Mouse (Mus musculus): ENCODE results near the gene Ccar1. TPM values are rescaled to one million over a fixed set of nuclear protein-coding genes. Genes with fewer than 3 reads are reported as not detected.

Ccar1 gene
- 122 and 136 TPM in 2 replicates for polyA plus RNA-seq (2014; fragmentation: Nextera tagmentation; extraction: Ambion mirVana)

DNA sequence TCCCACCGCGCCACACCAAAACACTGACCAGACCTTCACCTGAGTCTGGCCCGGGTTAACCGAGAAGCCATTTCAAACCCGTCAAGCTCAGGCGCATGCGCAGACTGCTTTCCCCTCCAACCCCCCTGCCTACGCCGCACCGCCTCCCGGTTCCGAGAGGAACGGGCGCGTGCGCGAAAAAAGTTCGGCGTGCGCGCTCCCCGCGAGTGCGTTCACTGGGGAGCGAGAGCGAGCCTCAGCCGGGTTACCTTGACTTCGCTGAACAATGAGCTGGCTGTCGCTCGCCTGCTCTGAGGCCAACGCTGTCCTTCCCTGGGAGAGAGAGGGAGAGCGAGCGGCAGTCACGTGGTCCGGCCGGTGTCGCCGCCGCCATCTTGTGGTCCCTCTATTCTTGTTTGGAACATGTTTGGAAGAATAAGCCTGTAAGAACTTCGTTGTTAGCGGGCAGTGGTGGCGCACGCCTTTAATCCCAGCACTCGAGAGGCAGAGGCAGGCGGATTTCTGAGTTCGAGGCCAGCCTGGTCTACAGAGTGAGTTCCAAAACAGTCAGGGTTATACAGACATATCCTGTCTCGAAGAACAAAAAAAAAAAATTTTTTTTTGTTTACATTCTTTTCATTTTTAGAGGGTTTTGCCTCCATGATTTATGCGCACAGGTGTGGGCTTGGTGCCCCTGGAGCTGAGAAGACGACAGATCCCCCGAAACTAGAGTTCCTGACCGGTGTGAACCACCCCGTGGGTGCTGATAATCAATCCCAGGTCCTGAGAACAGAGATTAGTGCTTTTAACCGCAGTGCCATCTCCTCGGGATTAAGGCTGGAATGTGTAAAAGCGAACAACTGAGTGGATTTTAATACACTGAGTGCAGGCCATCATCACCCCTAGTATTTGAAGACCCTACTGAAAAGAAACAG lies at the start of gene Ccar1:
Gene Ccar1 (minus strand): TSS at position 110 of the 914 bp plus-strand sequence.
- Histone ChIP-seq H3K36me3 (ENCODE audit: control insufficient read depth, insufficient read depth, low read length) (peaks cover 35% of the 10 kb centered on the region), H3K4me1 (replicated peaks; ENCODE audit: control insufficient read depth, insufficient read depth, low read length) (peaks cover 5% of the 10 kb centered on the region), H3K4me2 (ENCODE audit: low read length) (peak within 1 kb of the TSS; percentile 65), H3K27me3 (replicated peaks; ENCODE audit: control insufficient read depth, insufficient read depth, low read length) (no peaks in the 10 kb centered on the region), H3K4me3 (ENCODE audit: low read depth, low read length) (peak within 1 kb of the TSS; percentile 74), H3K9ac (ENCODE audit: low read length) (peak within 1 kb of the TSS; percentile 79), H3K27ac (ENCODE audit: low read depth) (peak within 1 kb of the TSS; percentile 93), H3K9me3 (ENCODE audit: control insufficient read depth, low read length) (no peaks in the 10 kb centered on the region)
- 2% methylated on average over 55 of the region's 55 CpGs for WGBS
- ATAC-seq (replicated peaks; ENCODE audit: low FRiP score, low TSS enrichment, low read depth) (peak; percentile 98), DNase-seq (ENCODE audit: low spot score) (peak; percentile 100)

- WGBS: 91% methylated on average over 7 of the region's 7 CpGs
- no peak for DNase-seq (ENCODE audit: low spot score)
- no peak for ATAC-seq (replicated peaks; ENCODE audit: low FRiP score, low TSS enrichment, low read depth)
Measured at GRCm38 (mm10) chr10:62840687-62841086, 48.6 kb upstream of the Ccar1 start.

GRCm38 (mm10) chr10:62837987-62838386 lies 45.9 kb upstream of the Ccar1 start:
- no peak for ATAC-seq (replicated peaks; ENCODE audit: low FRiP score, low TSS enrichment, low read depth)
- 91% methylated on average over 5 of the region's 5 CpGs for WGBS

More at GRCm38 (mm10) chr10:62840687-62841086, 48.6 kb upstream of the Ccar1 start:
- peaks cover 11% of the 10 kb centered on the region for H3K36me3 ChIP-seq (ENCODE audit: control insufficient read depth, insufficient read depth, low read length)
- H3K4me2 ChIP-seq (ENCODE audit: low read length): no peak overlapping the region
- H3K4me1 ChIP-seq (replicated peaks; ENCODE audit: control insufficient read depth, insufficient read depth, low read length): peaks cover 8% of the 10 kb centered on the region; the same call in 1 of the 2 replicates
- no peak overlapping the region for H3K9ac ChIP-seq (ENCODE audit: low read length)
- H3K9me3 ChIP-seq (ENCODE audit: control insufficient read depth, low read length): no peaks in the 10 kb centered on the region
- H3K4me3 ChIP-seq (ENCODE audit: low read depth, low read length): no peak overlapping the region
- H3K27me3 ChIP-seq (replicated peaks; ENCODE audit: control insufficient read depth, insufficient read depth, low read length): no peaks in the 10 kb centered on the region
- no peak overlapping the region for H3K27ac ChIP-seq (ENCODE audit: low read depth)

DNA sequence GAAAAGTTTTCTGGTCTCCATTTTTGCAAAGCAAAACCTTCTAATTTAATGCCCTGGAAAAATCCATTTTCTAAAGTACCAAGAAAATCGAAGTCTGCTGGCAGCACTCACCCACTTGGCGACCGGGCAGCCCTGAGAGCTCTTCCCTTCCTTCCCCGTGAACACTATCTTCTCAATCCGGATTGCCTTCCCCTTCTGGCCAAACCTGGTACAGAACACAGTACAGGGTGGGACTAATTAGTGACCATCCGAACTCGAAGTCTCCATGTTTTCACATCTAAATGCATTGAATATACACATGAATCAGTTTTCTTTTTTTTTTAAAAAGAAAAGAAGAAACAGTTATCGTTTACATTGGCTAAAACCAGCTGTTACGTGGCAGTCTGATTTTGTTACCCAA lies 40.7 kb upstream of the Ccar1 start:
- Histone ChIP-seq H3K27me3 (replicated peaks; ENCODE audit: control insufficient read depth, insufficient read depth, low read length) (no peaks in the 10 kb centered on the region), H3K4me1 (replicated peaks; ENCODE audit: control insufficient read depth, insufficient read depth, low read length) (no peaks in the 10 kb centered on the region), H3K4me3 (ENCODE audit: low read depth, low read length) (no peak overlapping the region), H3K27ac (ENCODE audit: low read depth) (no peak overlapping the region), H3K36me3 (ENCODE audit: control insufficient read depth, insufficient read depth, low read length) (peaks cover 24% of the 10 kb centered on the region), H3K4me2 (ENCODE audit: low read length) (no peak overlapping the region), H3K9ac (ENCODE audit: low read length) (no peak overlapping the region), H3K9me3 (ENCODE audit: control insufficient read depth, low read length) (no peaks in the 10 kb centered on the region)
- ATAC-seq (replicated peaks; ENCODE audit: low FRiP score, low TSS enrichment, low read depth): no peak
- DNase-seq (ENCODE audit: low spot score): no peak
- 79% methylated on average over 9 of the region's 9 CpGs for WGBS

More at GRCm38 (mm10) chr10:62837987-62838386, 45.9 kb upstream of the Ccar1 start:
- no peak for DNase-seq (ENCODE audit: low spot score)
- Histone ChIP-seq H3K4me1 (replicated peaks; ENCODE audit: control insufficient read depth, insufficient read depth, low read length) (no peaks in the 10 kb centered on the region), H3K27ac (ENCODE audit: low read depth) (no peak overlapping the region), H3K27me3 (replicated peaks; ENCODE audit: control insufficient read depth, insufficient read depth, low read length) (no peaks in the 10 kb centered on the region), H3K36me3 (ENCODE audit: control insufficient read depth, insufficient read depth, low read length) (peaks cover 11% of the 10 kb centered on the region), H3K4me2 (ENCODE audit: low read length) (no peak overlapping the region), H3K4me3 (ENCODE audit: low read depth, low read length) (no peak overlapping the region), H3K9ac (ENCODE audit: low read length) (no peak overlapping the region), H3K9me3 (ENCODE audit: control insufficient read depth, low read length) (no peaks in the 10 kb centered on the region)

DNA sequence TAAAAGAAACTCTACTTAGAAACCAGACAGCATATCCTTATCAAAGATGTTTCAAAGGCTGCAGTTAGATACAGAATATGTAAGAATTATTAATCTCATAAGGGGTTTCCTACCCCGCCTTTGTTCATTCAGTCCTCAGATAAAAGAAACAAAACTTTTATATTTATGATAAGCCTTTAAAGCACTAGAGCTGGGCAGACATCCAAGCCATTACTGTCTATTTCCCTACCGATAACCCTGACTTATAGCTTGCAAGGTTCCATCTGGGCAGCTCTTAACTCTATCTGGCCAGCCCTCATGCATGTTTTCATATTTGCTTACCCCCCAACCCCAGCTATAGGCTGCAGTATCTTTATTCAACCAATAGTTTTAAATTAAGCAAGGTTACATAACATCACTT lies 39.5 kb upstream of the Ccar1 start:
- Histone ChIP-seq H3K27ac (ENCODE audit: low read depth) (no peak overlapping the region), H3K36me3 (ENCODE audit: control insufficient read depth, insufficient read depth, low read length) (peaks cover 27% of the 10 kb centered on the region), H3K4me1 (replicated peaks; ENCODE audit: control insufficient read depth, insufficient read depth, low read length) (no peaks in the 10 kb centered on the region), H3K27me3 (replicated peaks; ENCODE audit: control insufficient read depth, insufficient read depth, low read length) (no peaks in the 10 kb centered on the region), H3K9me3 (ENCODE audit: control insufficient read depth, low read length) (no peaks in the 10 kb centered on the region), H3K4me3 (ENCODE audit: low read depth, low read length) (no peak overlapping the region), H3K4me2 (ENCODE audit: low read length) (no peak overlapping the region), H3K9ac (ENCODE audit: low read length) (no peak overlapping the region)
- no peak for ATAC-seq (replicated peaks; ENCODE audit: low FRiP score, low TSS enrichment, low read depth)
- WGBS: 68% methylated on average over 2 of the region's 2 CpGs
- DNase-seq (ENCODE audit: low spot score): no peak

DNA sequence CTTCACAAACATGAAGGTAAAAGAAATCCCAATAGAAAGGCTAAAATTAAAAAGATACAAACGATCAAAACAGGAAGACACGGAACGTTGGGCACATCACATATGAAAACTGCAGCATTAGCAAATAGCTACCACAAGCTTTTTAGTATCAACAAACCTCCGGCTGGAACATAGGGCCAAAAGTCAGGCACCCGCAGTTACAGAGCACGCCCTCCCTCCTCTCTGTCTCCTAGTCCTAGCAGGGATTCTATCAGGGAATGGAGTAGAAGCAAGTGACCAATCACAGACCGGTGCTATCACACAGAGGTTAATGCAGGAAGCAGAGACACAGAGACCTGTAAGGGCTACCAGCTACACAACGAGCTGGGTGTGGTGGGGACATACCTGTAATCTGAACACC lies 32.4 kb upstream of the Ccar1 start:
- Histone ChIP-seq H3K36me3 (ENCODE audit: control insufficient read depth, insufficient read depth, low read length) (peaks cover 32% of the 10 kb centered on the region), H3K4me3 (ENCODE audit: low read depth, low read length) (no peak overlapping the region), H3K9me3 (ENCODE audit: control insufficient read depth, low read length) (no peaks in the 10 kb centered on the region), H3K4me2 (ENCODE audit: low read length) (no peak overlapping the region), H3K27me3 (replicated peaks; ENCODE audit: control insufficient read depth, insufficient read depth, low read length) (no peaks in the 10 kb centered on the region), H3K4me1 (replicated peaks; ENCODE audit: control insufficient read depth, insufficient read depth, low read length) (no peaks in the 10 kb centered on the region), H3K9ac (ENCODE audit: low read length) (no peak overlapping the region), H3K27ac (ENCODE audit: low read depth) (no peak overlapping the region)
- DNase-seq (ENCODE audit: low spot score) (no peak), ATAC-seq (replicated peaks; ENCODE audit: low FRiP score, low TSS enrichment, low read depth) (no peak)
- 86% methylated on average over 8 of the region's 8 CpGs for WGBS

GRCm38 (mm10) chr10:62823431-62823830 lies 31.3 kb upstream of the Ccar1 start:
- no peak for DNase-seq (ENCODE audit: low spot score)
- WGBS: 84% methylated on average over 4 of the region's 4 CpGs
- H3K36me3 ChIP-seq (ENCODE audit: control insufficient read depth, insufficient read depth, low read length): peaks cover 39% of the 10 kb centered on the region

DNA sequence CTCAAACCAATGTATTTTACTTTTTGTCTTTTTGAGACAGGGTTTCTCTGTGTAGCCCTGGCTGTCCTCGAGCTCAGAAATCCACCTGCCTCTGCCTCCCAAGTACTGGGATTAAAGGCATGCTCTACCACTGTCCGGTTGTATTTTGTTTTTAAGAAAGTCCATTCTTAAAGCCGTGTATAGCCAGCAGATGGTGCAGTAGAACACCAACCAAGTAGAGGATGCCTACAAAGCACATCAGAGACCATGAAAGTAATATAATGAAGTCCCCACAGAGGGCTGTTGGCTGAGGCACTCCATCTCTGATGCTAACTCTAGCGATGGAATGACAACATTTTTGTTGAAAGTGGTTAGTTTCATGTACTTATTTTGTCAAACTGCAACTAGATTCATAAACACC lies 17.9 kb upstream of the Ccar1 start:
- WGBS: 68% methylated on average over 4 of the region's 4 CpGs
- Histone ChIP-seq H3K36me3 (ENCODE audit: control insufficient read depth, insufficient read depth, low read length) (peaks cover 56% of the 10 kb centered on the region), H3K9me3 (ENCODE audit: control insufficient read depth, low read length) (no peaks in the 10 kb centered on the region), H3K4me1 (replicated peaks; ENCODE audit: control insufficient read depth, insufficient read depth, low read length) (no peaks in the 10 kb centered on the region), H3K4me3 (ENCODE audit: low read depth, low read length) (no peak overlapping the region), H3K4me2 (ENCODE audit: low read length) (no peak overlapping the region), H3K27me3 (replicated peaks; ENCODE audit: control insufficient read depth, insufficient read depth, low read length) (no peaks in the 10 kb centered on the region), H3K27ac (ENCODE audit: low read depth) (no peak overlapping the region), H3K9ac (ENCODE audit: low read length) (no peak overlapping the region)
- DNase-seq (ENCODE audit: low spot score) (no peak), ATAC-seq (replicated peaks; ENCODE audit: low FRiP score, low TSS enrichment, low read depth) (no peak)

More at GRCm38 (mm10) chr10:62823431-62823830, 31.3 kb upstream of the Ccar1 start:
- H3K4me3 ChIP-seq (ENCODE audit: low read depth, low read length): no peak overlapping the region
- H3K27ac ChIP-seq (ENCODE audit: low read depth): no peak overlapping the region
- H3K4me1 ChIP-seq (replicated peaks; ENCODE audit: control insufficient read depth, insufficient read depth, low read length): no peaks in the 10 kb centered on the region
- H3K9me3 ChIP-seq (ENCODE audit: control insufficient read depth, low read length): no peaks in the 10 kb centered on the region
- no peaks in the 10 kb centered on the region for H3K27me3 ChIP-seq (replicated peaks; ENCODE audit: control insufficient read depth, insufficient read depth, low read length)
- ATAC-seq (replicated peaks; ENCODE audit: low FRiP score, low TSS enrichment, low read depth): no peak
- no peak overlapping the region for H3K4me2 ChIP-seq (ENCODE audit: low read length)
- H3K9ac ChIP-seq (ENCODE audit: low read length): no peak overlapping the region
